Mouse (Mus musculus) CH12.LX (cell line): ENCODE measurements at regions not wholly inside any gene's neighbourhood (a gene's known extent, or its start where the extent isn't known, plus 50 kb on each side); places are given as distances from the start of the nearest gene placed in this dataset.

Source experiments
- DNase-seq: peaks from one replicate; pipeline ENCODE4 v3.0.0-alpha.2; 2013; ENCODE audit errors: extremely low read depth
- H3K27ac ChIP-seq: 2 replicates; pipeline ENCODE4 v1.5.1; 2012; ENCODE audit warnings: low read depth, mild to moderate bottlenecking, control low read depth, moderate library complexity; ENCODE audit not compliant: insufficient read depth
- H3K27me3 ChIP-seq: replicated peaks from 2 replicates; pipeline ENCODE3; 2012; ENCODE audit warnings: inconsistent platforms
- H3K36me3 ChIP-seq, 2 experiments: replicated peaks in 1 of 2; 2 replicates each; pipeline versions ENCODE3 to v1.6.1; 2012; ENCODE audit warnings: inconsistent platforms in 1 of 2, low read length in 1 of 2, mild to moderate bottlenecking in 1 of 2, mixed read lengths in 1 of 2, moderate library complexity in 1 of 2; ENCODE audit not compliant: control insufficient read depth in 1 of 2, insufficient read depth in 1 of 2
- H3K4me1 ChIP-seq, 2 experiments: 2 replicates each; pipeline ENCODE4 v1.6.1; 2012; ENCODE audit warnings: inconsistent platforms in 1 of 2, moderate library complexity in 1 of 2; ENCODE audit not compliant: insufficient read depth in 2 of 2, control insufficient read depth in 1 of 2
- H3K4me2 ChIP-seq: 2 replicates; pipeline ENCODE4 v1.6.1; 2012; ENCODE audit warnings: low read depth, mild to moderate bottlenecking, control low read depth; ENCODE audit not compliant: poor library complexity, insufficient read depth, severe bottlenecking
- H3K4me3 ChIP-seq, 3 experiments: fragments of 150-350 bp in 1 of 3; sonication (generic) in 1 of 3; replicated peaks in 1 of 3; 2 replicates each; pipeline versions ENCODE3 to v1.5.1; 2011 to 2012; ENCODE audit warnings: low read depth in 2 of 3, low read length in 2 of 3, mild to moderate bottlenecking in 2 of 3, moderate library complexity in 2 of 3, control low read depth in 1 of 3, improper control_type of control experiment in 1 of 3, inconsistent platforms in 1 of 3, mixed read lengths in 1 of 3; ENCODE audit not compliant: poor library complexity in 1 of 3
- H3K79me2 ChIP-seq: replicated peaks from 2 replicates; pipeline ENCODE4 v1.6.1; 2012; ENCODE audit warnings: mild to moderate bottlenecking, moderate library complexity; ENCODE audit not compliant: control insufficient read depth, poor library complexity, insufficient read depth, severe bottlenecking; ENCODE audit errors: extremely low read depth
- H3K9ac ChIP-seq: 2 replicates; pipeline ENCODE4 v1.6.1; 2012; ENCODE audit warnings: low read depth, mild to moderate bottlenecking, control low read depth, moderate library complexity; ENCODE audit not compliant: insufficient read depth
- H3K9me3 ChIP-seq: replicated peaks from 2 replicates; pipeline ENCODE3; 2012; ENCODE audit warnings: low read length, inconsistent platforms, mixed read lengths
- ELF1 ChIP-seq: IDR thresholded peaks from 2 replicates; pipeline ENCODE4 v1.6.1; 2014; ENCODE audit warnings: low read depth, mild to moderate bottlenecking, inconsistent platforms, low read length, improper control_type of control experiment
- EP300 ChIP-seq: IDR thresholded peaks from 2 replicates; pipeline ENCODE4 v1.6.1; 2011; ENCODE audit warnings: low read length, improper control_type of control experiment
- IRF4 ChIP-seq: IDR thresholded peaks from 2 replicates; pipeline ENCODE4 v1.6.1; 2014; ENCODE audit warnings: low read depth, mild to moderate bottlenecking, inconsistent platforms, low read length, improper control_type of control experiment
- MXI1 ChIP-seq: IDR thresholded peaks from 2 replicates; pipeline ENCODE4 v1.6.1; 2011; ENCODE audit warnings: mild to moderate bottlenecking, low read depth, low read length, improper control_type of control experiment
- MYC ChIP-seq: IDR thresholded peaks from 2 replicates; pipeline ENCODE4 v1.6.1; 2011; ENCODE audit warnings: low read depth, mild to moderate bottlenecking, improper control_type of control experiment, low read length
- NELFE ChIP-seq: IDR thresholded peaks from 2 replicates; pipeline ENCODE4 v1.6.1; 2011; ENCODE audit warnings: low read depth, low read length, improper control_type of control experiment
- NRF1 ChIP-seq: IDR thresholded peaks from 2 replicates; pipeline ENCODE4 v1.6.1; 2014; ENCODE audit warnings: low read depth, mild to moderate bottlenecking, inconsistent platforms, low read length, improper control_type of control experiment, moderate library complexity
- RAD21 ChIP-seq: IDR thresholded peaks from 2 replicates; pipeline ENCODE4 v1.6.1; 2011; ENCODE audit warnings: low read depth, mild to moderate bottlenecking, low read length, improper control_type of control experiment, moderate library complexity
- RCOR1 ChIP-seq: conservative IDR thresholded peaks from 2 replicates; pipeline ENCODE4 v1.6.1; 2012; ENCODE audit warnings: low read depth, mild to moderate bottlenecking, inconsistent platforms, low read length, improper control_type of control experiment
- SMC3 ChIP-seq: IDR thresholded peaks from 2 replicates; pipeline ENCODE4 v1.6.1; 2011; ENCODE audit warnings: low read depth, low read length, improper control_type of control experiment
- TBP ChIP-seq: conservative IDR thresholded peaks from 2 replicates; pipeline ENCODE4 v1.6.1; 2011; ENCODE audit warnings: low read depth, low read length, improper control_type of control experiment
- USF1 ChIP-seq: IDR thresholded peaks from 2 replicates; pipeline ENCODE4 v1.6.1; 2014; ENCODE audit warnings: low read depth, mild to moderate bottlenecking, inconsistent platforms, low read length, improper control_type of control experiment
- ZMIZ1 ChIP-seq: IDR thresholded peaks from 2 replicates; pipeline ENCODE4 v1.6.1; 2012; ENCODE audit warnings: low read depth, mild to moderate bottlenecking, inconsistent platforms, low read length, improper control_type of control experiment
- ZNF384 ChIP-seq: IDR thresholded peaks from 2 replicates; pipeline ENCODE4 v1.6.1; 2012; ENCODE audit warnings: low read depth, low read length, improper control_type of control experiment, inconsistent platforms
- dilution Hi-C: fragments of 300-500 bp; cut with MboI; formaldehyde crosslinking; loops from 2 replicates; pipeline ENCODE4 v1.14.3; 2020; ENCODE audit warnings: low sequenced_read_pairs; ENCODE audit not compliant: extremely low pct_unique_long_range_greater_than_20kb, extremely low pct_ligation_motif_present
- in situ Hi-C: fragments of 300-500 bp; cut with MboI; formaldehyde crosslinking; loops from 3 replicates; pipeline ENCODE4 v1.14.3; 2019; ENCODE audit warnings: low sequenced_read_pairs, low pct_ligation_motif_present, low pct_unique_long_range_greater_than_20kb, mixed read lengths

- Histone ChIP-seq H3K36me3 (no peaks in the 10 kb centered on the region), H3K9ac (no peak overlapping the region), H3K4me1 (no peaks in the 10 kb centered on the region), H3K4me3 (no peak overlapping the region), H3K79me2 (no peaks in the 10 kb centered on the region), H3K4me2 (no peak overlapping the region), H3K27me3 (no peaks in the 10 kb centered on the region), H3K9me3 (peaks cover 64% of the 10 kb centered on the region), H3K27ac (no peak overlapping the region)
- in situ Hi-C loops = no loop called here
- DNase-seq = no peak
- dilution Hi-C loops = no loop called here
- TF ChIP-seq MXI1 (no peak), TBP (no peak)
These were observed 573.8 kb downstream of the Dcdc2c start for GRCm38 (mm10) chr12:27978257-27978931.

DNA sequence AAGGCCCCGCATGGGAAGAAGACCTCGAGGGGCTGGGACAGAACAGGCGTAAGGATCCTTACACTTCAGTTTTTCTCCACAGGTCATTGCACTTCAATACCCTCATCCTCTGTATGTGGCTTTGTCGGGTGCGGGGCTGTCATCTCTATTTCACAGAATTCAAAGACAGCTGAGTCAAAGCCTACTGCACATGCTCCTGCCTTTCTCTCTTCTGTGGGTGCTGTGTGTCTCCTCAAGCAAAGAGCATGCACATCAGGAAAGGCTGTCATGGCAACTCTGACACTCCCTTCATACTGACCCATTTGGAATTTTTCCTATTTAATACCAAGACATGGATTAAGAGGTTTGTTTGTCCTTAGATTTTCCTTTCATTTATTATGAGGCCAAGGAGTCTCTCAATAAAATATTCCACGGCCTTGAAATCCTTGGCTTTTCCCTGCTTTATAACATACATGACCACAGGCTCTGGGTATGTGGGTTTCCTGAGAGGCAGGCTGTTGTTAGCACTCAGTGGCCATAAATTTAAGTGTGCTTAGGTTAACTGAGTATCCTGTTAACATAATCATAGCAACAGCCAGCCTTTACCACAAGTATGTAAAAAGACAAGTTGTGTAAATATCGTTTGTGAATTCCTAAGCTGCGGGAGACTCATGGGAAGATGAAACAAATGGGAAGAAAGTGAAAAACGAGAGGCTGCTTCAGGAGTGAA, 574.5 kb downstream of the Dcdc2c start:
- no peaks in the 10 kb centered on the region for H3K36me3 ChIP-seq
- no peak for DNase-seq
- no peaks in the 10 kb centered on the region for H3K79me2 ChIP-seq
- no peak overlapping the region for H3K9ac ChIP-seq
- no peaks in the 10 kb centered on the region for H3K27me3 ChIP-seq
- H3K4me3 ChIP-seq = no peak overlapping the region
- no peak overlapping the region for H3K27ac ChIP-seq
- in situ Hi-C loops = no loop called here
- no peaks in the 10 kb centered on the region for H3K4me1 ChIP-seq
- TF ChIP-seq MXI1 (no peak), RAD21 (no peak), IRF4 (no peak), RCOR1 (no peak)
- dilution Hi-C loops = no loop called here
- peaks cover 70% of the 10 kb centered on the region for H3K9me3 ChIP-seq
- H3K4me2 ChIP-seq = no peak overlapping the region

- Histone ChIP-seq H3K9ac (no peak overlapping the region), H3K27ac (no peak overlapping the region), H3K4me3 (no peak overlapping the region), H3K79me2 (no peaks in the 10 kb centered on the region), H3K4me2 (no peak overlapping the region), H3K36me3 (no peaks in the 10 kb centered on the region), H3K27me3 (no peaks in the 10 kb centered on the region), H3K4me1 (no peaks in the 10 kb centered on the region), H3K9me3 (peaks cover 33% of the 10 kb centered on the region)
- no peak for DNase-seq
- in situ Hi-C loops = no loop called here
- dilution Hi-C loops = no loop called here
- TF ChIP-seq ZNF384 (no peak), NRF1 (no peak), MYC (no peak), ZMIZ1 (no peak), MXI1 (no peak), NELFE (no peak), RAD21 (no peak), USF1 (no peak), ELF1 (no peak), EP300 (no peak), SMC3 (no peak)
These were observed 589.3 kb downstream of the Dcdc2c start for GRCm38 (mm10) chr12:27962908-27963307.
